Mouse (Mus musculus): ENCODE data around the gene Pdgfc.
A peak's percentile ranks its signal among the peaks of the same experiment; 100 is the strongest.

The Pdgfc gene

GRCm38 (mm10) chr3:81036151-81036553 lies at the start of gene Pdgfc:
Gene Pdgfc (plus strand): TSS chr3:81036416.
- DNase-seq (ENCODE audit: low spot score), result no peak

- DNase-seq (ENCODE audit: low spot score), result no peak
Observed at GRCm38 (mm10) chr3:81009245-81009644, 27.0 kb upstream of the Pdgfc start.

DNA sequence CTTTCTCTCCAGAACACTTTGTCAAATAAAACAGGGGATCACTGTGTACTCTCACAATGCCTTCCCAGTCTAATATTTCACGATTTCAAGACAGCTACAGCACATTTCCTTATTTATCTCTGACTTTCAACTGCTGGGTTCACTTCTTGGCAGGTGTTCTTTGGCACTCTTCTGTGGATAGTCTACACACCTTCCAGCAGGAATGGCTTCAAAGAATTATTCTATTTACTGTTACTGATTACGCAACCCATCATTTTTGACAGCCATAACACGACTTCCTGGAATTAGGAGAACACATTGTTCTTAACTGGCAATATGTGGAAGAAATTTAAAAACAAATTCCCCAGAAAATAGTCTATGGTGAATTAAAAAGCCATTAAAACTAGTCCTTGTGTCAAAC lies 26.3 kb upstream of the Pdgfc start:
- no peak for DNase-seq (ENCODE audit: low spot score)

GRCm38 (mm10) chr3:81017385-81018051 lies 18.7 kb upstream of the Pdgfc start:
- DNase-seq (ENCODE audit: low spot score), result no peak

GRCm38 (mm10) chr3:81020064-81020463 lies 16.2 kb upstream of the Pdgfc start:
- no peak for DNase-seq (ENCODE audit: low spot score)

DNA sequence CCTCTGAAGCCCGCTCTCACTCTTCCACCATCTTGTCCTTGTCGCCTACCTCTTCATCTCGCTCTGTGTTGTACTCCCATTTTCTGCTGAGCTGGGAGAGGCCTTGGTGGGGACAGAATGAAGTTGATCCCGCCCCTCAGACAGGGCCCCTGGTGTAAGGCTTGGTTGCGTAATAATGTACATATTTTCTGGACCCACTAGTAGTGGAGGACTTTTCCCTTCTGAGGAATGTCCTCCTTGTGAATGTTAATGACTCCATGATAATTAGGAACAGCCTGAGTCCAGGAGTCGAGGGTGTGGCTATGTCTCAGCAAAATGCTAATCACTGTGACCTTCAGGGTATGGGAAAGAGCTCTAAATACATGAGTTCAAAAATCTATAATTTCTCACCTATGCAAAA lies 14.4 kb upstream of the Pdgfc start:
- DNase-seq (ENCODE audit: low spot score), result no peak

GRCm38 (mm10) chr3:81022266-81022665 lies 13.9 kb upstream of the Pdgfc start:
- no peak for DNase-seq (ENCODE audit: low spot score)

GRCm38 (mm10) chr3:81022845-81023244 lies 13.4 kb upstream of the Pdgfc start:
- DNase-seq (ENCODE audit: low spot score), result no peak

DNA sequence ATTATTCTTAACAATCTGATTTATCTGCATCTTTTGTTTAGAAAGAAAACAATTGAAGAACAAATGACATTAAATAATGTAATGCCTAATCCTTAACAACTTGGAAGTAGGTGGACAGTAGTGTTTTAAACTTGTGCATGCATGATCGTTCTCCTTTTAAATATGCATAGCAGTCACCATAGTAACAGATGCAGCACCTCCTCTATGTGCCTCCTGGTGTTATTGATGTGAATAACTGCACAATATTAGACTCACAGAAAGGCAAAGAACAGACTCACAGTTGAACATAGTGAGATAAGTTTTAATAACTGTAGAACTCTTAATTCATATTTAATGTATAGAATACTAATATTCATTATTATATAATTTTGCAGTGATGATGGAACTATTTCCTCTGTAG lies 12.6 kb upstream of the Pdgfc start:
- no peak for DNase-seq (ENCODE audit: low spot score)

DNA sequence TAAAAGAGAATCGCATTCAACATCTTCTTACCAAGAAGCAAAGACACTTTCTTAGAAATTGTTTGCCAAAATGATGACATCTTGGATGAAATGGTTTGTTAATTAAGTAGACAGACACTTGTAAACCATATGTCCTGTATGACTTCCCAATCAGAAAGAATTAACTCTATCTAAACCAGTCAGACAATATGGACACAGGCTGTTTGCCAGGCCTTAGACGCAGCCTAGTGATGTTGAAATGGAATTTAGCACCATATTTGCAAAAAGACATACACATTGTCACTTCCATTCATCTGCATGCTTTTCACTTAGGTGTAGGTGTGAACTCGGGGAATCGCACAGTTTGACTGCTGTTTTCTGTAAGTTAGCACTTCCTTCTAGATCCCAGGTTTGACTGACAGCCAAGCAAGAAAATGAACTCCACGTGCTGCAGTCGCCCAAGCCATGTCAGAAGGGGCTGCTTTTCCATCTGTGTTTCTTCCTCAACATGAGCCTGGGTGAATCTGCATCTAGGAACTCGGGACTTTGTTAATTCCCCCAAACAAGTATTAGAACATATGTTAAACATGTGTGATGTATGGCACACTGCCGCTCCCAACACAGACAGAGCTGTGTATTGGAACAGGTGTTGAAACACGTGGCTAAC lies 10.5 kb upstream of the Pdgfc start:
- DNase-seq (ENCODE audit: low spot score), result no peak

GRCm38 (mm10) chr3:81028361-81028760 lies 7.9 kb upstream of the Pdgfc start:
- no peak for DNase-seq (ENCODE audit: low spot score)

DNA sequence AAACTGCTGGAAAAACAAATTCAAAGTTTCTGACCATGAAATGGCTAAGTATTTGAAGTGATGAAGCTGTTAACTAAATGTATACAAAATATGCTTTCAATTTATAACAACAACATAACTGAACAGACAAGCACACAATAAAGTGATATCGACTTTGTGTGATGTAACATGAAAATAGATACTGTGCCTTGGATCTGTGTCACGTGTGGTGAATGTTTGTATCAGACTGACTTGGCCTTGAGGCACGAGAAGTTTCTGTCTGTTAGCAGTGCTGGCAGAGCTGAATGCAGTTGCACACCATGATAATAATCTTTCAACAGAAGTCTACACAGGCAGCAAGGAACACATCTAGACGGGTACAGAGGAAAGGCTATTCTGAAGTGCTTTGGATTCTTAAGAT lies 6.9 kb upstream of the Pdgfc start:
- no peak for DNase-seq (ENCODE audit: low spot score)

GRCm38 (mm10) chr3:81029909-81030308 lies 6.3 kb upstream of the Pdgfc start:
- DNase-seq (ENCODE audit: low spot score), result no peak

GRCm38 (mm10) chr3:81030311-81030710 lies 5.9 kb upstream of the Pdgfc start:
- no peak for DNase-seq (ENCODE audit: low spot score)

DNA sequence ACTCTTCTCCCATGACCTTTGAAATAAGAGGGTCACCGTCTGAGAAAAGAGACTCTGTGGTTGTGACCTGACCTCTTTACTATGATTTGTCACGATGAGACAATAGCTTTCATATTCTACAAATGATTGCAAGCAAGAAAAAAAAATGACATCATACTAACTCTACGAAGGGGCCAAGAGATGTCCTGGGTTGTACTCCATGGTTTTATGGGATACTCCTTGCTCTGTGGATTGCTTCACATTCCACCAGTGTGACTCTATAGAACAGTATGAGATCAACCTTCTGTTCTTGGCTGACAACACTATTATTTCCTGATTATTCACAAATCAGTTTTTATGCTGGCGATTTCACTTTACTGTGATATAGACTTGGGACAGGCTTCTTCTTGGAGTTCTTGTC lies 4.2 kb upstream of the Pdgfc start:
- no peak for DNase-seq (ENCODE audit: low spot score)

DNA sequence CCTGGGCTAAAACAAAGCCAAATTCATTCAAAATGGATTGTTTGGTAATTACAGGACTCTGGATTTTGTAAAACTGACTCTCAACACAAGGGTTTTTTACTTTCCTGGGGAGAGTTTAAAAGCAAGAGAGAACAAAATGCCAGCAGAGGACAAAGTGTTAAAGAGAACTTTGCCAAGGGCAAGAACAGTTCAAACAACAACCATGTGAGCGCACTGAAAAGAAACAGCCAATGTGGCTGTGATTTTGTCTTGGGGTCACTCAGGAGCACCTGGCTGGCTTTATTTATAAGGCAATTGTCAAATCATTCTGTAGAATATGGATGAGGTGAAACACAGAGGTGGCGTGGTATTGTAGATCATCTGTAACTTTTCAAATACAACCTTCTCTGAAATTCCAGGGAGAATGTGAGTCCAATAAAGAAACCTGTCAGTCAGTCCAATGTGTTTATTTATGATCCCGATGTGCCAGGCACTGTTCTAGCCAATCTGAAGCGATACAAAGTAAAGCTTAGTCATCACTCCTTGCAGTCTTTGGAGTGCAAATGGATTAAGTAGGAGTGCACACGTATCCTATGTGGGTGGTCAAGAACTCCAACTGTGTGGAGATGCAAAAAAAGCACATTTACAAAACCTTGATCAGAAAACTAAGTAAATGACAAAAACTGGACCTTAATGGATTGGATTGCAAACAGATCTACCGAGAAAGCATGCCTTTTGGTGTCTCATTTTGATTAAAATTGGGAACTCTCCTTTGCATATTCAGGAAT lies 1.7 kb upstream of the Pdgfc start:
- DNase-seq (ENCODE audit: low spot score), result no peak

GRCm38 (mm10) chr3:81036554-81037311 lies 517 bp downstream of the Pdgfc start:
- DNase-seq (ENCODE audit: low spot score), result no peak

GRCm38 (mm10) chr3:81037312-81037859 lies 1.2 kb downstream of the Pdgfc start:
- no peak for DNase-seq (ENCODE audit: low spot score)

GRCm38 (mm10) chr3:81039131-81039653 lies 3.0 kb downstream of the Pdgfc start:
- peak; percentile 36 for DNase-seq (ENCODE audit: low spot score)

DNA sequence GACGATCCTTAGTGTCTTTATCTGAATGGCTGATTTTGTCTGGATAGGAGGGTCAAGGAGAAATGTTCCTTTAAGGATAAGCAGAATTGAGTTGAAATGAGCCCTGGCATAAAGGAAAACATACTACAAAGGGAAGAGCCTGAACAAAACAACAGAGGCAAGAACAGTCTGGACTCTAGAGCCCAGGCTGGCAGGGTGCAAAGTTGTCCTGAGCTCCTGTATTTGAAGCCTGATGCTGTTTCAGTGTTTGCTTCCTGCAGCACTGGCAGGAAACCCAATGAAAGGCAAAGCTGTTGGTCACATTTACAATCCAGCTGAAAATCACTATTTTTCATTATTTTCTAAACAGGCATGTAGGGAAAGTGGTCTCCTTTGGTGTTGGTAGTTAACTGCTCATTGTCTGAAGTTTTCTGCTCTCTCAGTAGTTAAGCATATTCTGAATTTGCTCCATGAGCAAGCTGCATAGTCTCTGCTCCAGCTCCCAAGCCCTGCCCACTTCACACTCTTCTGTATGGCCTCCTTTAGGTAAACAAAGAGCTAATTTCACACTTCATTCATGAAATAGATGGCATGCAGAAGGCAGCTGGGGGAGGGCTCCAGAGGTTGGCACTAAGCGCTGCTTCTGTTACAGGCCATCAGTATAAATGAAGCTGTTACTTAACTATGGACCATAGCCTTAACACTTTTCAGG lies 8.6 kb downstream of the Pdgfc start:
- DNase-seq (ENCODE audit: low spot score), result no peak

DNA sequence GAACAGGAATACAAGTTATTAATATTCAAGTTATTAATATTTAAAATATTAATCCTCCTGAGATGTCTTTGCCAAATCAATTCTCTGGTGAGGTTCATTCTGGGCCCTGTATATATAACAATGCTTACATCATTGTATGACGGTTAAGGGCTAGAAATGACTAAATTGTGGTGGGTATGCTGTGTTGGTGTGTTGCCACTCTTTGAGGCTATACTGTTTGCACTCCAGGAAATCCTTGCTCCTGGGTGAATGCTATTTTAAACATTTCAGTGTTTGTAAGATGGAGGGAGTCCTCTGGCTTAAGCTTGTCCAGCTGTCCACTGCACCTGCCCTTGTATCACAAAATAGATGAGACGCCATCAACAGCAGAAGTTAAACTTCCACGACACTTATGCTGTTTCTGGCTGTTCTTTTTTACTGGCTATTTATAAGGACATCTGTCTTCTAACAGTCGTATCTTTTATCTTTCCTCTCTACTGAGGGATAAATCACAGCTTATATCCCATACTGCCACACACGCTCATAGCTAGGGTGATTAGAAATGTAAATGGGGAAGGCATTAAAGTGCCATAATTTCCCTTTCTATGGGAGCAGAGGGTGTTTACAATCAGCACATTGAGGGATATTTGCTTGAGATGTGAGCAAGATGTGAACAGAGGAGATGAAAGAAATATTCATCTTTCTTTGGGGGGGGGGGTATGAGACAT lies 9.3 kb downstream of the Pdgfc start:
- no peak for DNase-seq (ENCODE audit: low spot score)

Data from layer of hippocampus, adult 9-10 months (tissue).